Mouse (Mus musculus) right cerebral cortex, postnatal 10 days (tissue): ENCODE results near the gene Scel.

ENCODE experiments used
- DNase-seq, 2 experiments: peaks; one replicate each; pipeline ENCODE4 v3.0.0; 2021; ENCODE audit warnings: low spot score in 2 of 2

Gene Scel

GRCm38 (mm10) chr14:103651106-103651505 is 138.0 kb downstream of the Scel start:
- DNase-seq: peak; percentile 47 to 56

- DNase-seq: peak in 1 of 2 experiments; percentile 17
Observed at GRCm38 (mm10) chr14:103651562-103651961, 138.4 kb downstream of the Scel start.

GRCm38 (mm10) chr14:103652524-103652923 is 139.4 kb downstream of the Scel start:
- no peak for DNase-seq

DNA sequence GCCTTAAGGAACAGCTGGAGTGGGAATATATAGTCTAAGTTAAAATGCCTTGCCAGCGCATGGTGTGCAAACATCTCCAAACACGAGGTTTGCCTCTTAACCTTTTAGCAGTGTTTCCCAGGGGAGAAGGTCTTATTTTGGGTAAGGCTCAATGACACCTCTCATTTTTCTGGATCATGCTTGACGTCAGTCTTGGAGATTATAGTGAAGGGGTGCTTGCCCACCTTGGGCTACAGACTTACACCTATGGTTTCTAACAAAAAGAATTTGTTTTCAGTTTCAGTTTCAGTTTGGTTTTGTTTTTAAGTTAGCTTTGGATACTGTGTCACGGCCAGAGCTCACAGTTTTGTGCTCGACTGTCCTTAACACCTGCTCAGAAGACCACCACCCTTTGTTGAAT is 140.7 kb downstream of the Scel start:
- DNase-seq: peak in 1 of 2 experiments; percentile 16

DNA sequence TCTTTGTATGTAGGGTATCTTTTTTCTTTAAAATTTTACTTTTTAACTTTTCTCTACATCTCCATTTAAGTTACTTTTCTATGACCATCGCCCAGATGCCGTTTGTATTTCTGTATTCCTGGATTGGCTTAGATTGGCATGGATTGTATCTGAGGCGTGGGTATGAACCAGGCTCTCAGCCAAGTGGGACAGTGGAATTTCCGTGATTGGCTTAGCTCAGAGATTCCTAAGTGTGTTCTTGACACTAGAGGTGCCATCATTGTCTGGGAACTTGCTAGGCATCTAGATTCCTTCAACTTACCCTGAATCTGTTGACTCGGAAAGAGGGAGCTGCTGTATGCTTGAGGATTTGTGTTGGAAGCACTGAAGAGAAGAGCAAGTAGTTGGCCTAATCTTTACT is 142.3 kb downstream of the Scel start:
- peak; percentile 48 to 55 for DNase-seq

DNA sequence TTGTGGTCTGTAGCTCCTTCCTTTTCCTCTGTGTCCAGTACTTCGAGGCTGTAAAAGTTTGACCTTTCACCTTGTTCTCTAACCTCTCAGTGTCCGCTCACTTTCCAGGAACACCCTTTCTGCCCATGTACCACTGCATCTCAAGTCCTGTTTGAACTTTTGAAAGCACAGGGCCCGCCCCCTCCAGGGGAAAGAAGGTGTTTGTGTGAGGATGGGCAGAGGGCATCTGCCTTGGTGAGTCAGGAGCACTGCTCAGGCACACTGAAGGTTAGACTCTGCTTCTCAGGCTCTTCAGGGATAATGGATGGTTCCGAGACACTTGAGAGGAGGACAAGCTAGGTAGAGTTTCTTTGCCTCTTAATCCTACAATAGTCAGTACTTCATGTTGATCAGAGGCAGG is 144.7 kb downstream of the Scel start:
- peak in 1 of 2 experiments; percentile 24 for DNase-seq
